Mouse (Mus musculus): Measurements from ENCODE around the gene Dlst. TPM values are rescaled to one million over a fixed set of nuclear protein-coding genes. Genes with fewer than 3 reads are reported as not detected.

The Dlst gene
- polyA plus RNA-seq, 1 experiment: 167 TPM

GRCm38 (mm10) chr12:85145630-85146029 is 35.0 kb downstream of the Dlst start:
- no peaks in the 10 kb centered on the region for H3K36me3 ChIP-seq (ENCODE audit: control insufficient read depth, insufficient read depth)
- no peak overlapping the region for H3ac ChIP-seq (ENCODE audit: control insufficient read depth, insufficient read length, low read depth)
- no peaks in the 10 kb centered on the region for H3K79me3 ChIP-seq (ENCODE audit: low read depth)
- no peak overlapping the region for H3K4me3 ChIP-seq (ENCODE audit: insufficient read depth, poor library complexity, severe bottlenecking)
- TF ChIP-seq MYOG (IDR thresholded peaks at IDR 0.05; ENCODE audit: control insufficient read depth, extremely low read depth, insufficient read length) (no peak), CEBPB (IDR thresholded peaks at IDR 0.05; ENCODE audit: low read depth) (no peak), USF1 (IDR thresholded peaks at IDR 0.05; ENCODE audit: low read depth) (no peak), MAX (IDR thresholded peaks at IDR 0.05) (no peak), MYOD1 (IDR thresholded peaks at IDR 0.05; ENCODE audit: control insufficient read depth, insufficient read length, low read depth) (no peak), CTCF (IDR thresholded peaks at IDR 0.05; ENCODE audit: control insufficient read depth, insufficient read depth, insufficient read length) (no peak), FOSL1 (IDR thresholded peaks at IDR 0.05; ENCODE audit: insufficient read depth, low read length, poor library complexity, severe bottlenecking) (no peak)
- H3K27me3 ChIP-seq (ENCODE audit: control insufficient read depth, insufficient read depth, insufficient read length): no peaks in the 10 kb centered on the region
- H3K79me2 ChIP-seq (ENCODE audit: control insufficient read depth, insufficient read depth): no peaks in the 10 kb centered on the region

GRCm38 (mm10) chr12:85146355-85146754 is 35.7 kb downstream of the Dlst start:
- TF ChIP-seq MAX (IDR thresholded peaks at IDR 0.05): no peak
- TF ChIP-seq MYOG (IDR thresholded peaks at IDR 0.05; ENCODE audit: control insufficient read depth, extremely low read depth, insufficient read length): no peak
- TF ChIP-seq CEBPB (IDR thresholded peaks at IDR 0.05; ENCODE audit: low read depth): no peak
- TF ChIP-seq CTCF (IDR thresholded peaks at IDR 0.05; ENCODE audit: control insufficient read depth, insufficient read depth, insufficient read length): no peak
- no peak for TF ChIP-seq USF1 (IDR thresholded peaks at IDR 0.05; ENCODE audit: low read depth)
- TF ChIP-seq MYOD1 (IDR thresholded peaks at IDR 0.05; ENCODE audit: control insufficient read depth, insufficient read length, low read depth): no peak
- TF ChIP-seq FOSL1 (IDR thresholded peaks at IDR 0.05; ENCODE audit: insufficient read depth, low read length, poor library complexity, severe bottlenecking): no peak
- H3K27me3 ChIP-seq (ENCODE audit: control insufficient read depth, insufficient read depth, insufficient read length): no peaks in the 10 kb centered on the region
- no peaks in the 10 kb centered on the region for H3K79me2 ChIP-seq (ENCODE audit: control insufficient read depth, insufficient read depth)
- H3ac ChIP-seq (ENCODE audit: control insufficient read depth, insufficient read length, low read depth): no peak overlapping the region
- no peaks in the 10 kb centered on the region for H3K36me3 ChIP-seq (ENCODE audit: control insufficient read depth, insufficient read depth)
- H3K4me3 ChIP-seq (ENCODE audit: insufficient read depth, poor library complexity, severe bottlenecking): no peak overlapping the region
- H3K79me3 ChIP-seq (ENCODE audit: low read depth): no peaks in the 10 kb centered on the region

GRCm38 (mm10) chr12:85146881-85147280 is 36.2 kb downstream of the Dlst start:
- no peak overlapping the region for H3K4me3 ChIP-seq (ENCODE audit: insufficient read depth, poor library complexity, severe bottlenecking)
- no peak overlapping the region for H3ac ChIP-seq (ENCODE audit: control insufficient read depth, insufficient read length, low read depth)
- no peaks in the 10 kb centered on the region for H3K79me3 ChIP-seq (ENCODE audit: low read depth)
- TF ChIP-seq CTCF (IDR thresholded peaks at IDR 0.05; ENCODE audit: control insufficient read depth, insufficient read depth, insufficient read length): no peak
- TF ChIP-seq FOSL1 (IDR thresholded peaks at IDR 0.05; ENCODE audit: insufficient read depth, low read length, poor library complexity, severe bottlenecking): no peak
- TF ChIP-seq CEBPB (IDR thresholded peaks at IDR 0.05; ENCODE audit: low read depth): no peak
- no peak for TF ChIP-seq MYOG (IDR thresholded peaks at IDR 0.05; ENCODE audit: control insufficient read depth, extremely low read depth, insufficient read length)
- no peaks in the 10 kb centered on the region for H3K36me3 ChIP-seq (ENCODE audit: control insufficient read depth, insufficient read depth)
- no peaks in the 10 kb centered on the region for H3K79me2 ChIP-seq (ENCODE audit: control insufficient read depth, insufficient read depth)
- H3K27me3 ChIP-seq (ENCODE audit: control insufficient read depth, insufficient read depth, insufficient read length): no peaks in the 10 kb centered on the region

- Histone ChIP-seq H3K27me3 (ENCODE audit: control insufficient read depth, insufficient read depth, insufficient read length) (no peaks in the 10 kb centered on the region), H3K79me2 (ENCODE audit: control insufficient read depth, insufficient read depth) (no peaks in the 10 kb centered on the region), H3K36me3 (ENCODE audit: control insufficient read depth, insufficient read depth) (no peaks in the 10 kb centered on the region), H3K79me3 (ENCODE audit: low read depth) (no peaks in the 10 kb centered on the region), H3K4me3 (ENCODE audit: insufficient read depth, poor library complexity, severe bottlenecking) (no peak overlapping the region), H3ac (ENCODE audit: control insufficient read depth, insufficient read length, low read depth) (no peak overlapping the region)
- no peak for TF ChIP-seq USF1 (IDR thresholded peaks at IDR 0.05; ENCODE audit: low read depth)
- TF ChIP-seq MYOD1 (IDR thresholded peaks at IDR 0.05; ENCODE audit: control insufficient read depth, insufficient read length, low read depth): no peak
- no peak for TF ChIP-seq MAX (IDR thresholded peaks at IDR 0.05)
- TF ChIP-seq CTCF (IDR thresholded peaks at IDR 0.05; ENCODE audit: control insufficient read depth, insufficient read depth, insufficient read length): no peak
- no peak for TF ChIP-seq CEBPB (IDR thresholded peaks at IDR 0.05; ENCODE audit: low read depth)
- no peak for TF ChIP-seq MYOG (IDR thresholded peaks at IDR 0.05; ENCODE audit: control insufficient read depth, extremely low read depth, insufficient read length)
- no peak for TF ChIP-seq FOSL1 (IDR thresholded peaks at IDR 0.05; ENCODE audit: insufficient read depth, low read length, poor library complexity, severe bottlenecking)
Observed at GRCm38 (mm10) chr12:85150321-85151001, 39.8 kb downstream of the Dlst start.

GRCm38 (mm10) chr12:85151002-85151774 is 40.6 kb downstream of the Dlst start, which contains the start of gene Rps6kl1:
Gene Rps6kl1 (minus strand): TSS chr12:85151264.
- H3K27me3 ChIP-seq (ENCODE audit: control insufficient read depth, insufficient read depth, insufficient read length): no peaks in the 10 kb centered on the region
- H3K79me3 ChIP-seq (ENCODE audit: low read depth): no peaks in the 10 kb centered on the region
- H3K36me3 ChIP-seq (ENCODE audit: control insufficient read depth, insufficient read depth): no peaks in the 10 kb centered on the region
- no peak within 1 kb of the TSS for H3ac ChIP-seq (ENCODE audit: control insufficient read depth, insufficient read length, low read depth)
- no peak within 1 kb of the TSS for H3K4me3 ChIP-seq (ENCODE audit: insufficient read depth, poor library complexity, severe bottlenecking)
- TF ChIP-seq CTCF (IDR thresholded peaks at IDR 0.05; ENCODE audit: control insufficient read depth, insufficient read depth, insufficient read length) (no peak), MYOD1 (IDR thresholded peaks at IDR 0.05; ENCODE audit: control insufficient read depth, insufficient read length, low read depth) (no peak), USF1 (IDR thresholded peaks at IDR 0.05; ENCODE audit: low read depth) (no peak), FOSL1 (IDR thresholded peaks at IDR 0.05; ENCODE audit: insufficient read depth, low read length, poor library complexity, severe bottlenecking) (no peak), MYOG (IDR thresholded peaks at IDR 0.05; ENCODE audit: control insufficient read depth, extremely low read depth, insufficient read length) (no peak), CEBPB (IDR thresholded peaks at IDR 0.05; ENCODE audit: low read depth) (no peak), MAX (IDR thresholded peaks at IDR 0.05) (no peak)
- no peaks in the 10 kb centered on the region for H3K79me2 ChIP-seq (ENCODE audit: control insufficient read depth, insufficient read depth)

All from C2C12 (cell line).